Mouse (Mus musculus) central nervous system, embryonic 11.5 days (tissue): ENCODE measurements around the gene C130060K24Rik. TPM values are rescaled to one million over a fixed set of nuclear protein-coding genes. Genes with fewer than 3 reads are reported as not detected.

ENCODE experiments used
- polyA plus RNA-seq: library from polyadenylated mRNA; depleted of rRNA; stranded (reverse); fragments of >200 nt; gene quantifications from 2 replicates; pipeline ENCODE4 v1.2.3, GENCODE M21; 2012; rRNA removed

The C130060K24Rik gene
- 2.8 and 3.1 TPM in 2 replicates for polyA plus RNA-seq

DNA sequence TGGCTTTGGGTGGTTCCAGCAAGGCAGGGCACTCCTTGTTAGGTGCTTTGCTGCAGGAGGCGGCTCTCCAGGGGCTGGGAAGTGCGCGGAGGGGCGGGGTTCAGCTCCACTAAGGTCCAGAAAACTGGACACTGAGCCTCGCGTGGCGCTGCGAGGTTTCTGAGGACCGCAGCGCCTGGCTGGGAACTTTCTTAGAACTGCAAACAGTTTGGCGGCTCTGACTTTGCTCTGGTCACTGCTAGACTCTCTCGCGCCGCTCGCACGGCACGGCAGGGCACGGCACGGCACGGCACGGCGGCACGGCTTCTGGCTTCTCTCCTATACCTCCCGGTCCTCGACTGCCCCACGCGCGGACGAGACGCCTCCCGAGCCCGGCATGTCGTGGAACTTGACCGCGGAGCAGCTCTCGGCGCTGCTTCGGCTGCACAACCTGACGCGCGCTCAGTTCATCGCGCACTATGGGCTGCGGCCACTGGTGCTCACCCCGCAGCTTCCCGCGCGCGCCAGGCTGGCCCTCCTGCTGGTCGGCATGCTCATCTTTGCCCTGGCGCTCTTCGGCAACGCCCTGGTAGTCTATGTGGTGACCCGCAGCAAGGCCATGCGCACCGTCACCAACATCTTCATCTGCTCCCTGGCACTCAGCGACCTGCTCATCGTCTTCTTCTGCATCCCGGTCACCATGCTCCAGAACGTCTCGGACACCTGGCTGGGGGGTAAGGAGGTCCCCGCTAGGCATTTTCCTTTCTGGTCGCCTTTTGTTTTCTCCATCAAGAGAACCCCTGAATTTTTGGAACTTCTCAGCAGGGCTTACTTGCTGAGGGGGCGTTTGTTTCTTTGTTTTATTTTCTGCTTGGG lies at the start of gene C130060K24Rik:
Gene C130060K24Rik, plus strand, starts transcription at position 188 of the 855 bp plus-strand sequence.

Other genes with a start within 250 kb of the C130060K24Rik start
- 5.7 and 8.5 TPM in 2 replicates for gene Hpgds, start 236.2 kb upstream of the C130060K24Rik start, polyA plus RNA-seq
- gene Tnip3, start 144.2 kb downstream of the C130060K24Rik start, polyA plus RNA-seq = not detected in 2 replicates